Mouse (Mus musculus): ENCODE measurements around the gene Ciz1.

GRCm38 (mm10) chr2:32418430-32419151 is 66.5 kb downstream of the Ciz1 start:
- TF ChIP-seq CTCF (IDR thresholded peaks at IDR 0.05; ENCODE audit: extremely low read depth, insufficient read depth, insufficient read length, insufficient replicate concordance) (no peak), POLR2A (IDR thresholded peaks at IDR 0.05; ENCODE audit: low read depth, low read length) (no peak)

All from spleen, adult 2 months (tissue).